In genomic region chr13:106823121-106823874, GRCm38 (mm10) we compare ENCODE assay signal across 20 mouse cellular contexts.
"Had no signal": no experiment of that assay in that cellular context is flagged by ENCODE, and none has a peak within 500 bp of the region (broad histone marks: within the 10 kb centered on the region; RNA-seq: fewer than 3 reads in every experiment).

No protein-coding gene starts in this region.

- H3K36me3 ChIP-seq: stomach, embryonic 15.5 days had no signal

- H3K9me3 ChIP-seq: limb, embryonic 12.5 days; limb, embryonic 15.5 days; neural tube, embryonic 13.5 days; stomach, embryonic 15.5 days had no signal

- H3K27me3 ChIP-seq: limb, embryonic 12.5 days; limb, embryonic 15.5 days; neural tube, embryonic 13.5 days; stomach, embryonic 15.5 days had no signal

- H3K4me1 ChIP-seq: limb, embryonic 12.5 days; neural tube, embryonic 13.5 days; stomach, embryonic 15.5 days had no signal

- H3K4me2 ChIP-seq: limb, embryonic 12.5 days; limb, embryonic 15.5 days; liver, embryonic 11.5 days; lung, embryonic 14.5 days; neural tube, embryonic 13.5 days; stomach, embryonic 15.5 days had no signal

- H3K27ac ChIP-seq: kidney, postnatal 0 days; limb, embryonic 12.5 days; limb, embryonic 15.5 days; liver, embryonic 14.5 days; macrophage; neural tube, embryonic 13.5 days; stomach, embryonic 15.5 days had no signal

- DNase-seq: kidney, adult 2 months; kidney, postnatal 25 days; left cerebral cortex, postnatal 4 days; liver, postnatal 0 days; lung, embryonic 14.5 days; midbrain, embryonic 14.5 days; retina, postnatal 1 day; right cerebral cortex, postnatal 25 days; spleen, adult 18-20 months; thymus, postnatal 25 days had no signal

- H3K4me3 ChIP-seq: limb, embryonic 12.5 days; limb, embryonic 15.5 days; myocyte; neural tube, embryonic 13.5 days; stomach, embryonic 15.5 days had no signal

- ATAC-seq: liver, postnatal 0 days; lung, postnatal 0 days had no signal

- H3K9ac ChIP-seq: limb, embryonic 12.5 days; limb, embryonic 15.5 days; liver, embryonic 14.5 days; liver, postnatal 0 days; lung, embryonic 14.5 days; neural tube, embryonic 13.5 days; stomach, embryonic 15.5 days had no signal
